Mouse (Mus musculus) G1E (cell line): Measurements from ENCODE around the gene Med27.

Experiments
- CTCF ChIP-seq: IDR thresholded peaks from 2 replicates; pipeline ENCODE4 v1.5.1; 2012; ENCODE audit warnings: low read depth, low read length, inconsistent platforms, mixed read lengths
- GATA1 ChIP-seq: IDR thresholded peaks from 2 replicates; pipeline ENCODE4 v1.6.1; 2012; ENCODE audit warnings: borderline replicate concordance, low read length, inconsistent platforms, mixed read lengths
- GATA2 ChIP-seq: IDR thresholded peaks from 2 replicates; pipeline ENCODE4 v1.6.1; 2012; ENCODE audit warnings: low read depth, low read length, inconsistent platforms, borderline replicate concordance
- POLR2AphosphoS5 ChIP-seq: IDR thresholded peaks from 2 replicates; pipeline ENCODE4 v1.6.1; 2012; ENCODE audit warnings: low read depth, low read length, inconsistent platforms; ENCODE audit not compliant: insufficient replicate concordance
- TAL1 ChIP-seq: conservative IDR thresholded peaks from 2 replicates; pipeline ENCODE4 v1.6.1; 2012; ENCODE audit warnings: low read depth, low read length, inconsistent platforms, mixed read lengths

DNA sequence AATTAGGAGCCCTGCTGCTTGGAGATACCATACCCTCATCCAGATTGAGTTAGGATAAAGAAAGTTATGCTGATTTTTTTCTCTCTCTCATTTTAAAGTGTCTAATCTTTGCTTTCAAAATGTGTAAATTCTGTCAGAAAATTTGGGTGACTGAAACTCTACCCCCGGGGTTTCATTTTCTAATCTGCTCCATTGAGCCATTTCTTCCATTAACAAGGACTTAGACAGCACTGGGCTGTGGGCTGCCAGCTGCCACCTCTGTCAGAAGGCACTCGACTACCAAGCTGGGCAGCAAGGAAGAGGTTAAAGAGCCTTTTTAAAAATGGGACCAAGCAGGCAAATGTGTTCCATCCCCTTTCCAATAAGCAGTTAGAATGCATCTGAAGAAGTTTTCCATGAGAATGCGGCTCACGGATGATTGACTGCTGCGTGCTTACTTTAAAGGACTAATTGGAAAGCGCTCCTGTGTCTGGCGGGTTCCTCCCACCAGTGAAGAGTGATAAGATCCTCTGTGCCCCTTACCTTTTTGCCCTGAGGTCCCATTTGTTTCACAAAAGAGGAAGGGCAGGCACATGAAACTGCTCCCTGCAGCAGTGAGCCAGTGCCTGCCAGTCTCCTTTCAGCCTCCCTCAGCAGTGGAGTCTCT lies 93.4 kb downstream of the Med27 start:
- TF ChIP-seq CTCF (no peak), POLR2AphosphoS5 (no peak), GATA2 (no peak), GATA1 (no peak), TAL1 (no peak)
